Mouse (Mus musculus) cerebellum, adult 2 months (tissue): ENCODE results near the gene Gna13.

Experiments used
- CTCF ChIP-seq: fragments of 200-500 bp; IDR thresholded peaks from 2 replicates; pipeline ENCODE4 v1.5.1; 2011; ENCODE audit warnings: low read depth, mild to moderate bottlenecking, control low read depth, low read length, moderate library complexity, borderline replicate concordance; ENCODE audit not compliant: insufficient read depth
- POLR2A ChIP-seq: fragments of 200-500 bp; IDR thresholded peaks from 2 replicates; pipeline ENCODE4 v1.6.1; 2011; ENCODE audit warnings: low read length, control low read depth, borderline replicate concordance; ENCODE audit not compliant: insufficient read depth

- TF ChIP-seq CTCF (no peak), POLR2A (no peak)
These were observed 43.2 kb upstream of the Gna13 start for GRCm38 (mm10) chr11:109319471-109319870.
